Mouse (Mus musculus): Measurements from ENCODE around the gene Iqce. TPM values are rescaled to one million over a fixed set of nuclear protein-coding genes. Genes with fewer than 3 reads are reported as not detected.

The Iqce gene
- total RNA-seq, 1 experiment from 2014 or later = 7.9 TPM

GRCm38 (mm10) chr5:140619895-140620736 is 82.1 kb downstream of the Iqce start:
- no peak for ATAC-seq (replicated peaks; ENCODE audit: low read depth, poor library complexity, severe bottlenecking)

GRCm38 (mm10) chr5:140619151-140619771 is 82.9 kb downstream of the Iqce start:
- peak; percentile 40; the same call in 1 of the 2 replicates for ATAC-seq (replicated peaks; ENCODE audit: low read depth, poor library complexity, severe bottlenecking)

- peak; percentile 74 for ATAC-seq (replicated peaks; ENCODE audit: low read depth, poor library complexity, severe bottlenecking)
Measured at GRCm38 (mm10) chr5:140617714-140618113, 84.5 kb downstream of the Iqce start.

GRCm38 (mm10) chr5:140616691-140617090 is 85.5 kb downstream of the Iqce start:
- ATAC-seq (replicated peaks; ENCODE audit: low read depth, poor library complexity, severe bottlenecking) = peak; percentile 31

GRCm38 (mm10) chr5:140616110-140616503 is 86.1 kb downstream of the Iqce start:
- peak; percentile 17; the same call in 1 of the 2 replicates for ATAC-seq (replicated peaks; ENCODE audit: low read depth, poor library complexity, severe bottlenecking)

- ATAC-seq (replicated peaks; ENCODE audit: low read depth, poor library complexity, severe bottlenecking) = no peak
Measured at GRCm38 (mm10) chr5:140615321-140616109, 86.7 kb downstream of the Iqce start.

GRCm38 (mm10) chr5:140614837-140615236 is 87.3 kb downstream of the Iqce start:
- no peak for ATAC-seq (replicated peaks; ENCODE audit: low read depth, poor library complexity, severe bottlenecking)

- ATAC-seq (replicated peaks; ENCODE audit: low read depth, poor library complexity, severe bottlenecking) = no peak
Measured at GRCm38 (mm10) chr5:140614141-140614540, 88.0 kb downstream of the Iqce start.

GRCm38 (mm10) chr5:140612191-140612590 is 90.0 kb downstream of the Iqce start:
- ATAC-seq (replicated peaks; ENCODE audit: low read depth, poor library complexity, severe bottlenecking) = no peak

Other genes with a start within 250 kb of the Iqce start
- gene Chst12, start 196.8 kb downstream of the Iqce start, total RNA-seq (2017) = 10.1 and 15.3 TPM in 2 replicates
- gene Grifin, start 137.3 kb downstream of the Iqce start, total RNA-seq (2017) = not detected in 2 replicates
- gene Lfng, start 95.1 kb downstream of the Iqce start, total RNA-seq (2017) = 23.8 and 41.0 TPM in 2 replicates
- gene Ttyh3, start 53.3 kb downstream of the Iqce start, total RNA-seq (2017) = 14.4 and 20.2 TPM in 2 replicates
- gene Brat1, start 2.6 kb upstream of the Iqce start, total RNA-seq (2017) = 13.1 and 13.6 TPM in 2 replicates
- 0.10 and 2.4 TPM in 2 replicates for gene Amz1, start 21.7 kb upstream of the Iqce start, total RNA-seq (2017)
- 29.5 and 36.4 TPM in 2 replicates for gene Gna12, start 128.1 kb upstream of the Iqce start, total RNA-seq (2017)